Mouse (Mus musculus) frontal cortex, postnatal 14 days (tissue): Measurements from ENCODE around the gene Fbxo3.
"Not testable (repeated sequence)": the region's sequence is repeated elsewhere in the genome, so short reads cannot be mapped to it uniquely, and the experiment has no call there.

Experiments used
- DNase-seq, 2 experiments: peaks; one replicate each; pipeline ENCODE4 v3.0.0; 2022; ENCODE audit warnings: low spot score in 2 of 2

Gene Fbxo3

DNA sequence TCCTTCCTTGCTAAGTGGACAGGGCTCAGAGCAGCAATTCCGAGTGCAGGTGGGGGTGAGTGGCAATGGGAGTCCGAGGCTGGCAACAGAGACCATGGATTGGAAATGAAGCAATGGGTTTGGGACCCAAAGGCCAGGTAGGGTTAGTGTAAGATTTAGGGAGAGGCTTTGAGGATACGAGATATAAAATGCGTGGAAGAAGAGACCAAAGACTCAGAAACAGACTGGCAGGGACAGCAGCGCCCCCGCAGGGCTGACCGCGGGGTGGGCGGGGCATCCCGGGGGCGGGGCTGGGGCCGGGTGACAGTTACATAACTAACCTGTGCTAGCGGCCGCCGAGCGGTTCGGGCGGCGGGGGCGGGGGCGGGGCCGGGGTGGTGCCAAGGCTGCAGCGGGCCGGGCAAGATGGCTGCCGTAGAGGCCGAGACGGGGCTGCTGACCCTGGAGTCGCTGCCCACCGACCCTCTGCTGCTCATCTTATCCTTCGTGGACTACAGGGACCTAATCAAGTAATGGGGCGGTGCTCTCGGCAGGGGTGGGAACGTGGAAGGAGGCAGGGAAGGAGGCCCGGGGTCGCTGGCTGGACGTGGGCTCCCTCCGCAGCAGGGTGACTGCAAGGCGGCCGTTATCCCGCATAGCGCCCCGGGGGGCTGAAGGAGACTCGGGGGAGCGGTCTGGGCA lies at the start of gene Fbxo3:
TSS of gene Fbxo3 (plus strand) at position 264 of the 681 bp plus-strand sequence.
- DNase-seq: peak; percentile 57 to 71

DNA sequence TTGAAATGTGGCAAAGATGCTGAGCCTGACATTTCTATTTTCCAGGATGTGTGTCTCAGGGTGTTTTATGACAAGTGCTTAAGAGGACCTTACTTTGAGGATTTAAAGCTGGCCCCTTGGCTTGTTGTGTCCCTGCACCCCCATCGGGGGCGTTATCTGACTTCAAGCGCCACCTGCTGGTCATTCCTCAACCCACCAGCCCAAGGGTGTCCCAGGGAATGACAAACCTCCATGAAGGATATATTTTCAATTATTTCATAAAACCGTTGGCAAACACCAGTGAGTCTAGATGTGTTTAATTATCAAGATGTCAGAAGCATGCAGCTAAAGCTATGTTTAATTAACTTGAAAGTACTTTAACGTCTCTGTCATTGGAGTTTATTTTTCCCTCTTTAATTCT lies 45.3 kb upstream of the Fbxo3 start:
- DNase-seq: peak in 1 of 2 experiments; percentile 66

DNA sequence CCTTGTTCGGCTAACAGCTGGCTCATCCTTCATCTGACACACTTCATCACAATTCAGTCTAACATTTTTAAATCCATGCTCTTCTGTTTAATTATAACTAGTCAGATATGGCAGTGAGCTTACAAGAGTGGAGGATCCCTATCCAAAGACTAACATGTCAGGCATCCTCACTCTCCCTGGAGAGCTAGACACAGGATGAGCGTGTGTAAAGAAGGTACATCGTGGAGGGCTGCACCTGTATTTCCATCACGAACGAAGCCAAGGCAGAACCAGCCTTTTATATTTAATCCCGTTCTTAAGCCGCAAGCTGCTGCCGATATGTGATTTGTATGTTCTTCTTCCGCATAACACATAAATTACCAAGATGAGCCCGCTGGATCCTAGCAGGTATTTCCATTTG lies 44.4 kb upstream of the Fbxo3 start:
- no peak for DNase-seq

DNA sequence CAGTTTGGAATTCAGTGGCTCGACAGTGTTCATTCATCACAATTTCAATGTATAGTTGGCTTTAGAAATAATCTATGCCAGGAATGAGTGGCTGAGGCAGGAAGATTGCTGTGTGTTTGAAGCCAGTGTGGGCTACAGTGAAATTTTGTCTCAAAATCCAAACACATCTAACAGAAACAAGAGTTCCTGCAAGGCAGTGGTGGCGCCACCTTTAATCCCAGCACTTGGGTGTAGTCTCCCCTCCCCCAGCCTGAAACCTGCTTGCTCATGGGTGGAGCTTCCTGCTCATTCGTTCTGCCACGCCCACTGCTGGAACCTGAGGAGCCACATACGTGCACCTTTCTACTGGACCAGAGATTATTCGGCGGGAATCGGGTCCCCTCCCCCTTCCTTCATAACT lies 39.9 kb upstream of the Fbxo3 start:
- not testable (repeated sequence) for DNase-seq

GRCm38 (mm10) chr2:103989724-103990123 lies 37.8 kb upstream of the Fbxo3 start:
- no peak for DNase-seq

- no peak for DNase-seq
Observed at GRCm38 (mm10) chr2:103991303-103991702, 36.2 kb upstream of the Fbxo3 start.

GRCm38 (mm10) chr2:103992162-103992561 lies 35.4 kb upstream of the Fbxo3 start:
- DNase-seq: no peak

DNA sequence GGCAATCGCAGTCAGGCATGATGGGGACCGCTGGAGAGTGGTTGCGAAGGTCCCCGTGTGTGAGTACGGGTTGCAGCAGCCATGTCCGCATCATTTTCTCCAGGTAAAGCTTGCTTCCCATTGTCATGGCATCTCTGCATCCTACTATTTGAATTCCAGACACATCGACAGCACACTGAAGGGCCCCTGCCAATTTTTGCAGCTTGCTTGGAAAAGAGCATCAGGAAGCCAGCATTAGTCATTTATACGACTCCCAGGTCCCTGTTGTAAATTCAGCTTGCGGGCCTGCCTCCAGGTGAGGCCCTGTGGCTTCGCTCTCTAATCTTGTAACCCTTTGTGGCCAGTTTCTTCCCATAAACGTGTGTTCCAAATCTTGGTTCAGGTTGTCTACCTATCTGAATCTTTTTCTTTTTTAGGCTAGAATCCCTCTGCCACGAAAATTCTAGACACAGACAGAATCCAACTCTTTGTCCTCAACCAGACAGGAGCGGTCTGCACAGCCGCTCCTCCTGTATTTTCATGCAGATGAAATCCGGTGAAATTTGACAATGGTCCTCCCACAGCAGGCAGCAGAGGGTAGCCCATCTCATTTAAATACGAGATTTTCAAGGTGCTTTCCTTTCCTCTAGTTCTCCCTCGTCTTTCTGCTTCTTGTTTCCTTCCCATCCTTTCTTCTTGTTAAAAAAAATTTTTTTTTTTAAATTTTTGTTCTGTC lies 34.7 kb upstream of the Fbxo3 start:
- no peak for DNase-seq

DNA sequence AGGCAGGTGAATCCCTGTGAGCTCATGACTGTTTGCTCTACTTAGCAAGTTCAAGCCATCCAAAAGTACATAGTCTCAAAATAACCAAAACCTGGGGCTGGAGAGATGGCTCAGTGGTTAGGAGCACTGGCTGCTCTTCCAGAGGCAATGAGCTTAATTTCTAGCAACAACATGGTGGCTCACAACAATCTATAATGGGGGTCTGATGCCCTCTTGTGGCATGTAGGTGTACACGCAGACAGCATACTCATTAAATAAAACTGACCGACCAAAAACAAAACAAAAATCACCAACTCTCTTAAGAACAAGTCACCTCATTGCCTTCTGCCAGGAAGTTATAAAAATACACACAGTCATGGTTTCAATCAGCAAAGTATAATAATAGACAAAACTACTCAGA lies 26.4 kb upstream of the Fbxo3 start:
- DNase-seq: no peak

DNA sequence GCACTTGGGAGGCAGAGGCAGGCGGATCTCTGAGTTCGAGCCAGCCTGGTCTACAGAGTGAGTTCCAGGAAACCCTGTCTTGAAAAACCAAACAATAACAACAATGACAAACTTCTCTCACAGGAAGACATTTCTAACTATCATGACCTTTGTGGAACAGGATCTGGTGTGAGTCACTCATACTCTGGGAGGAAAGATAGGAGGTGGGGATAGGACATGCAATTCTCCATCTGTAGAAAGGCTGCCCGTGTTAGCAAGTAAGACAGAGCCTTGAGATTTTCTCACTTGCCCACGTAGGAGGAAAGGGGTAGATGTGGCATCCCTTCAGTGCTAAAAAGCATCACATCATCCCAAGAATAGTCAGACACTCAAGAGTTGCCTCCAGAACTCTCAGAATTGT lies 25.7 kb upstream of the Fbxo3 start:
- DNase-seq: no peak

DNA sequence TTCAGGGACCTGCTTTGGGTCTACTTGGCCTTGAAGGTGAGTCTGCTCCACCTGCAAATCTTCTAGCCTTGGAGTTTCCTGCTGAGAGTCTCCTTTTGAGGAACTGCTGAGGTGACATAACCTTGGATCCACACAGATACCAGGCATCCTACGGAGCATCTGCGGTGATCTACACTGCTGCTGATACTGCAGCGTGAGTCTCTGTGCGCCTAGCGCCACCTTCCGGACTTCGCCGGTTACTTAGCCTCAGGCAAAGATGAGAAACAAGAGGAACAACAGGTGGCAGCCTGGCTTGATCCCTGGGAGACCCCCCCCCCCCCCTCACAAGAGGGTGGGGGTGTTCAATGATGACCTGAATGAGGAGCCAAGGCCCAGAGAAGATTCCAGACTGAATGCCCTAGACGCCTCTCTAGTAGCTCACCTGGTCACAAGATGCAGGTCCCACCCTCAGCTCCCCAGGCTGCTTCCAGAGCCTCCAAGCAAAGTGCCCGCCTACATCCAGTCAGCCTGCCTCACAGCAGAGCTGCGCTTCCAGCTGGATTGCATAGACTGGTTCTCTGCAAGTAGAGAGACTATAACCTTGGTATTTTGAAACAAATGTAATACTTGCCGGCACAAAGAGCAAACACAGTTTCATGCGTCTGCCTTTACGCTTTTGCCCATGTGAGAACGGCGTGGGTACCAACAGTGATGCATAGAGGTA lies 24.7 kb upstream of the Fbxo3 start:
- peak; percentile 53 to 63 for DNase-seq

GRCm38 (mm10) chr2:104007793-104008519 lies 19.6 kb upstream of the Fbxo3 start:
- no peak for DNase-seq

GRCm38 (mm10) chr2:104008853-104009252 lies 18.7 kb upstream of the Fbxo3 start:
- DNase-seq: not testable (repeated sequence)

- DNase-seq: no peak
Observed at GRCm38 (mm10) chr2:104023096-104023495, 4.4 kb upstream of the Fbxo3 start.

- no peak for DNase-seq
Observed at GRCm38 (mm10) chr2:104024656-104025055, 2.9 kb upstream of the Fbxo3 start.

- DNase-seq: no peak
Observed at GRCm38 (mm10) chr2:104028139-104028723, 710 bp downstream of the Fbxo3 start, which contains the start of gene 4931422A03Rik. TSS of gene 4931422A03Rik (minus strand) at chr2:104028361.

DNA sequence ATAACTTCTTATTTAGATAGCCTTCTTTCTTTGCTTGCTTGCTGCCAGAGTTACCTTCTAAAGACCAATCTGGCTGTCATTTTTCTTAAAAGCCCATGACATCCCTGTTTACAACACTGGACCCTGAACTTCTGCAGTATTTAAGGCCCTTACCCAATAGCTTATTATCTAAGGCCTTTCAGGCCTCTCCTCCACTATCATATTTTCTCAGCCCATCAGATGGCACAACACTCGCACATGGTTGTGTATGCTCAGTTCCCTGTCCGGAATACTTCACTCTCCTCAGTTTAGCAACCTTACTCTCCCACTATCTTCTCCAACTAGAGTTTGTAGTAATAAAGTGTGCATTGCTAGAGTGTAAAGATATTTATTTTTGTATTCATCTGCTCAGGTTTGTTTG lies 1.6 kb downstream of the Fbxo3 start:
- no peak for DNase-seq

DNA sequence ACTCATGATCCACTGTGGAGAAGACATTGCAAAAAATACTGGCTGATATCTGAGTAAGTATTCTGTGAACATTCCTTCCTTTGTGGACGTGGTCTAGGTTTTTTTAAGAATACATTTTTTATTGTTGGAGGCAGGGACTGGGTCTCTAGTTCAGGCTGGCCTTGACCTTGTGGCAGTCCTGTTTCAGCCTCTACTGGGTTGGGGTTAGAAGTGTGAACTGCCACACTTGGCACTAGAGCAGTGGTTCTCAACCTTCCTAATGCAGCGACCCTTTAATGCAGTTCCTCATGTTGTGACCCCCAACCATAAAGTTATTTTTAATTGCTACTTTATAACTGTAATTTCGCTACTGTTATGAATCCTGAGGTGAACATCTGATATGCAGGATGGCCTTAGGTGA lies 2.9 kb downstream of the Fbxo3 start:
- DNase-seq: no peak

GRCm38 (mm10) chr2:104032056-104032455 lies 4.5 kb downstream of the Fbxo3 start:
- no peak for DNase-seq

- DNase-seq: peak; percentile 25 to 71
Observed at GRCm38 (mm10) chr2:104034832-104035472, 7.4 kb downstream of the Fbxo3 start.

DNA sequence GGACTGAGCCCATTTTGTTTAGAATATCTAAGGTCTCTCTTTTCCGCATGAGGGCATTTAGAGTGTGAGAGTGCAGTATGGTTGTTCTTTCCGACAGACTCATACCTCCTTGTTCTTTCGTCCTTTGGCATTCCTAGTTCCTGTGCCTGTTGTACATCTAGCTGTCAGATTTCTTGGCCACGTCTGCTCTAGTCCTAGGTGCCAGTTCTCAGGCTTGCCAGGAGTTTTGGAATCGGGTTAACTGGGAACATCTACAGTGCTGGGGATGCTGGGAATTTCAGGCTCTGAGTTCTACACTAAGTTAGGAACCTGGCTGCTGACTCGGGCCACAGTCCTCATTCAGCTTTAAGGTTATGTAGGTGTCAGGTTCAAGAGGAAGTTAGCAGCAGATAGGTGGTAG lies 8.1 kb downstream of the Fbxo3 start:
- DNase-seq: no peak
